Mouse (Mus musculus): Measurements from ENCODE around the gene Glrx2. TPM values are rescaled to one million over a fixed set of nuclear protein-coding genes. Genes with fewer than 3 reads are reported as not detected.

The Glrx2 gene
- total and polyA plus RNA-seq, 2 experiments from 2014 or later = 33.0 to 114 TPM

GRCm38 (mm10) chr1:143788584-143789227 is 72.6 kb downstream of the Glrx2 start:
- ATAC-seq = no peak
- no peak overlapping the region for H3K4me3 ChIP-seq (ENCODE audit: low read length)
- no peaks in the 10 kb centered on the region for H3K9me3 ChIP-seq (ENCODE audit: low read length)
- H3K4me2 ChIP-seq (ENCODE audit: low read depth, low read length) = no peak overlapping the region
- peak; percentile 61 for TF ChIP-seq CTCF (IDR thresholded peaks at IDR 0.05; ENCODE audit: low read depth)
- no peak for DNase-seq (ENCODE audit: low spot score)
- no peak overlapping the region for H3K27ac ChIP-seq
- no peak overlapping the region for H3K9ac ChIP-seq (replicated peaks; ENCODE audit: low read length)
- H3K4me1 ChIP-seq (ENCODE audit: insufficient read depth, low read length) = no peaks in the 10 kb centered on the region
- WGBS = 84% methylated on average over 2 of the region's 2 CpGs
- no peaks in the 10 kb centered on the region for H3K27me3 ChIP-seq (ENCODE audit: insufficient read depth, low read length)
- H3K36me3 ChIP-seq (ENCODE audit: insufficient read depth, low read length) = no peaks in the 10 kb centered on the region

Other genes with a start within 250 kb of the Glrx2 start
- 12.1 and 13.3 TPM in 2 replicates for gene B3galt2, start 75.7 kb upstream of the Glrx2 start, total RNA-seq (2014; rRNA removed)
- 7.6 and 8.6 TPM in 2 replicates for gene B3galt2, start 75.7 kb upstream of the Glrx2 start, polyA plus RNA-seq (2015; fragmentation: Nextera tagmentation; extraction: Ambion mirVana)
- 7.1 and 8.5 TPM in 2 replicates for gene Cdc73, start 13.4 kb upstream of the Glrx2 start, total RNA-seq (2014; rRNA removed)
- 15.3 and 15.8 TPM in 2 replicates for gene Cdc73, start 13.4 kb upstream of the Glrx2 start, polyA plus RNA-seq (2015; fragmentation: Nextera tagmentation; extraction: Ambion mirVana)
- 28.6 and 29.1 TPM in 2 replicates for gene Trove2, start 60.7 kb downstream of the Glrx2 start, total RNA-seq (2014; rRNA removed)
- gene Trove2, start 60.7 kb downstream of the Glrx2 start, polyA plus RNA-seq (2015; fragmentation: Nextera tagmentation; extraction: Ambion mirVana) = 24.2 and 24.6 TPM in 2 replicates
- 4.4 and 7.2 TPM in 2 replicates for gene Uchl5, start 60.9 kb downstream of the Glrx2 start, total RNA-seq (2014; rRNA removed)
- gene Uchl5, start 60.9 kb downstream of the Glrx2 start, polyA plus RNA-seq (2015; fragmentation: Nextera tagmentation; extraction: Ambion mirVana) = 65.1 and 65.5 TPM in 2 replicates